Mouse (Mus musculus) fibroblast of lung, adult 2 months (primary cell): ENCODE data around the gene Slc7a10.

Experiments used
- DNase-seq: peaks from one replicate; pipeline ENCODE4 v3.0.0-alpha.2; 2011; ENCODE audit warnings: low read depth

Gene Slc7a10

DNA sequence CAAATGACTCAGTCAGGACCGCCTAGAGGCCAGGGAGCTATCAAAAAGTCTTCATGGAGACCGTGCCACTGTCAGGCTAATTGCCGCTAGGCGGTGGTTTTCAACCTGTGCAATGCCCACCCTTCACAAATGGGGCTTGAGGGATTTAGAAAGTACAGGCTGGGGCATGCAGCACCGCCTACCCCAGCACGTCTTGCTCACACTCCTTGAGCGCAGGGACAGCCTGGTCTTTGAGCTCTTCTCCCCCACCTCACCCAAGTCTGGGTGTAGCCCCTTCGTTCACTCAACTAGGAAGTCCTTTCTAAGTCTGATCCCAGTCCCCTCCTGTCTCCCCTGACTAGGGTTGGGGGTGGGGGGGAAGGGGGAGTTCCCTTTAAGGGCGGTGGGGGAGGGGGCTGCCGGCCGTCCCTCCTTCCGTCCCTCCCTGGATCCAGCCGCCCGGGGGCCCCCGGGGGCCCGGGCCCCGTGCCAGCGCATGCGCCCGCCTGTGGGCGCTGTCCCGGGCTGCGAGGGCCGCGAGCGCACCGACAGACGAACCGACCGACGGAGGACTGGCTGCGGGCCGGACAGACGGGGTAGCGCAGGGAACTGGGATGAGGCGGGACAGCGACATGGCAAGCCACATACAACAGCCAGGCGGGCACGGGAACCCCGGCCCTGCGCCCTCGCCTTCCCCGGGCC, at the start of gene Slc7a10:
TSS of gene Slc7a10 (plus strand) at position 497 of the 681 bp plus-strand sequence.
- DNase-seq: no peak

DNA sequence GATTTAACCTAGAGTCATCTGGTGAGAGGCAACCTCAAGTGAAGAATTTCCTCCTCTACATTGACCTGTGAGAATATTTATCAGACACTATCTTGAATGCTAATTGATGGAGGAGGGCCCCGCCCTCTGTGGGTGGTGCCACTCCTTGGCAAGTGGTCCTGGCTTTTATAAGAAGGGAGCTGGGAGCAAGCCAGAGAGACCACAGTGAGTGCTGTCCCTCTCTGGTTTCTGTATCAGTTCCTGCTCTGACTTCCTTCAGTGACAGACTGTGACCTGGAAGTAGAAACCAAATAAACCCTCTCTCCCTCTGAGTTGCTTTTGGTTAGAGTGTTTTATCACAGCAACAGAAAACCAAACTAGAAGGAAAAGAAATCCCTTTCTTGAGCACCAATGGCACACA, 48.7 kb upstream of the Slc7a10 start:
- no peak for DNase-seq

DNA sequence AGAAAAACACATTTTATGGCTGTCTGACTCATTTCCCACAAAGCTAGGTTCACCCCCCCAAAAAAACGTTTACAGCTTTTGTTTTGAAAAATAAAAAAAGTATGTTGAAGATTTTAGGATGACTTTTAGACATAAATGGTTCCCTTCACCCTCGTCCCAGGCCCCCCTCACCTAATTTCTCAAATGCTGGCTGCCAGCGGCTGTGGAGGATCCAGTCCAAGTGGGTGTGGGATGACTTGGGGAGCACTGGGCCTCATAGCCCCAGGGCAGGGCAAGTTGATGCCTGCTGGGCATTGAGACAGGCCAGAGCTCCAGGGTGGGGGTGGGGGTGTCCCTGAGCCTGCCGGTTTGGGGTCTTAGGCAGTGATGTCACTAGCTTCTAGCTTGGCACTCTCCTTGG, 47.7 kb upstream of the Slc7a10 start:
- no peak for DNase-seq

DNA sequence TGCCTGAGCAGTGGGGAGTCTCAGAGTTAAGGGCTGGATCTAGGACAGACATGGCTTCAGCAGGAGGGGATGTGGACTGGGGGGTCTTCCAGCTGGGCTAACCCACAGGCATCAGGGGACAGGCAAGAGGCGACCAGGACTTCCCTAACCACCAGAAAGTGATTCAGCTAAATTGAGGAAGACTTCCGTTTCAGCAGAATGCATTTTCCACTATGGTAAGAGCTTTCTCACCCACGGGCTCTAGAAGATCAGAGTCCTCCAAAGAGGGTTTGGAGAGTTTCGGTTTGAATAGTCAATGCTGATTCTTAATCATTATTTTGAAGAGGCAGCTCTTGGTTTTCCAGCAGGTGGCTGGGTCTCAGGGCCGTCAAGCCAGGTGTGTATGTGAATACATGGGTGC, 46.3 kb upstream of the Slc7a10 start:
- DNase-seq: no peak

DNA sequence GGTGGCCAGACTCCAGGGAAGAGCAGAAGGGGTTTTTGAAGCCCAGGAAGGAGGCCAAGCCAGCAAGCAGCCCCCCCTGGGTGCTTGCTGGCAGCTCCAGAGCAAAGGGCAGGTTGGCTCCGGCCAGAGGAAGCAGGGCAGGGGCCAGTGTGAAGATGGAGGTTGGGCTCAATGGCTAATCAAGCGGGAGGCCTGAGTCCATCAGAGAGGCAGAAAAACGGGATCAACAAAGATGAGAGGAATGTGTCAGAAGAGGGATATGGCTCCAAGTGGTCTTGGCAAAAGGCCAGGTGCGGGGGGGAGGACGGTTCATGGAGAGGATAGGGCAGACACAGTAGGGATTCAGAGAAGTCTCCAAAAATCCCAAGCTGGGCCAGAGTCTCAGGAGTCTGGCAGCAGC, 44.7 kb upstream of the Slc7a10 start:
- DNase-seq: no peak

DNA sequence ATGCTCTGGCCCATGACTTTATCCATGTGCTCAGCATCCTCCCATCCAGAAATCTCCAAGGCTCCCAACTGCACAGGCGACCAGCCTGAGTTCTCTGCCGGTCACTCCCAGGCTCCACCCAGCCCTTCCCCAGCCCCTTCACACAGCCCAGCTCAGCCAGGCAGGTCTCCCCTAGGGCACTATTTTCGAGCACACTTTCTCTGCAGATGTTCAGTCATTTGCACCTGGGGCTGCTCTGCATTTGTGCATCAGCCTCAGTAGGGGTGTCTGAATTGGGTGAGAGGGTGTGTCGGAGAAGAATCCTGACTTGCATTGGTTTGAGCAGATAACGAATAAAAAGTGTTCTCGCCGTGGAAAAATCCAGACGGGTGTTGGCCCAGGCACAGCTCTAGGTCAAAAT, 43.7 kb upstream of the Slc7a10 start:
- DNase-seq: no peak

DNA sequence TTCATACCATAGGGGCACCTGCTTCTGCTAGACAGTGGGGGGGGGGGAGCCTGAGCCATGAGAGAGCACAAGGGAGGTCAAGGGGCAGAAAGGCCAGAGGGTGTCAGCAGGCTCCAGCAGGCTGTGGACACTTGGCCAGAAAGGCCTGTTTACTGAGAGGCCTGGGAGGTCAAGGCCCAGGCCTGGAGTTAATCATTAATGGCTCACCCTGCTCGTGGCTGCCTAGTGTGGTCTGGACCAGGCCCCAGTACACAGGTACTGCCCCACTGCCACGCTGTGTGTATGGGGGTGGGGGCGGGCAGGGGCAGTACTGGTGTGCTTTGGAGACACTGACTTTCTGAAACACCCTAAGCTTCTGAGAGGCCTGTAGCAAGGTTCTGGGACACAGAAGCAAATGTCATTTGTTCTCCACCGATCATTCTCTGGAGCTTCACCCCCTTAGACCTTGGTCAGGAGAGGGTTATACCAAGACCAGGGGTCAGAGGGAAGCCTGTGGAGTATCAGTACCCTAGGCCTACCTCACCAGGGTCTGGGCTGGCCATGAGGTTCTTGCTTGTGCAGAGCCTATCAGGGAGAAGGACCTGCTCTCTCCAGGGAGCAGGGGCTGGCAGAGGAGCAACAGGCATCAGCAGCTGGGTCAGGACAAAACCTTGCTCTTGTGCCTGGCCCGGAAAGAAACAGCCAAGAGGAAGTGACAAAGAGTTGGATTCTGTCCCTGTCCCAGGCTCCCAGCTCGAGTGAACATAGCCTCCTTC, 42.1 kb upstream of the Slc7a10 start:
- DNase-seq: no peak

DNA sequence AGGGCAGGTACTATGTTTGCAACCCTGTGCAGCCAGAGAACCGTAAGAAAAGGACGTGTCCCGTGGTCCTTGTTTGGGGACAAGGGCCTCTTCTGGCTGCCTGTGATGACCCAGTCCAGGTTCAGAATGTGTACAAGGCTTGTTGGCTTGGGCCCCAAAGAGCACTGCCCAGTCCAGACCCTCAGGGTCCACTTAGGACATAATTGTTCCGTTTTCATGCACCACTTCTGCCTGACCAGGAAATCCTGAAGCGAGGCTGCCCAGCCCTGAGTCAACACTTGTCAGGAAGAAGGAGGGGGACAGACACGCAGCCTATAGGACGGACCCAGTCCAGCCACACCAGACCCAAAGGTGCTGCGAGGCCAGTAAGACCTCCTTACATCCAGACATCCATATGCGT, 41.1 kb upstream of the Slc7a10 start:
- no peak for DNase-seq

DNA sequence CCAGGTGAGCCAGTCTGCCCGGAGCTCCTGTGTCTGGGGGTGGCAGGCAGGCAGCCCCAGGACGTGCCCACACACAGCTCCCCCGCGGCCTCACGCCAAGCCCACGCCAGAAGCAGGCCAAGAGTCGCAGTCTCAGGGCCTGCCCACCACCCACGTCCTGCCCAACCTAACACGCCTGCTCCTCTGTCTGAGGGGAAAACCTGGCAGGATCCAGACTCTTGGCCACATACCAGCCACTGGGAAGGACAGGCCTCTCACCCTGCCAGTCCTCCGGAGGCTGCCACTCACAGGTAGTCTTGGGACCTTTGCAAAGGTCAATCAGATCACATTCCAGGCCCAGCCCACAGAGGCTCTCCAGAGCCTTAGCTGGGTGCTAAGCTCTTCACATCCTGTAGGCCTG, 39.9 kb upstream of the Slc7a10 start:
- DNase-seq: peak; percentile 29

DNA sequence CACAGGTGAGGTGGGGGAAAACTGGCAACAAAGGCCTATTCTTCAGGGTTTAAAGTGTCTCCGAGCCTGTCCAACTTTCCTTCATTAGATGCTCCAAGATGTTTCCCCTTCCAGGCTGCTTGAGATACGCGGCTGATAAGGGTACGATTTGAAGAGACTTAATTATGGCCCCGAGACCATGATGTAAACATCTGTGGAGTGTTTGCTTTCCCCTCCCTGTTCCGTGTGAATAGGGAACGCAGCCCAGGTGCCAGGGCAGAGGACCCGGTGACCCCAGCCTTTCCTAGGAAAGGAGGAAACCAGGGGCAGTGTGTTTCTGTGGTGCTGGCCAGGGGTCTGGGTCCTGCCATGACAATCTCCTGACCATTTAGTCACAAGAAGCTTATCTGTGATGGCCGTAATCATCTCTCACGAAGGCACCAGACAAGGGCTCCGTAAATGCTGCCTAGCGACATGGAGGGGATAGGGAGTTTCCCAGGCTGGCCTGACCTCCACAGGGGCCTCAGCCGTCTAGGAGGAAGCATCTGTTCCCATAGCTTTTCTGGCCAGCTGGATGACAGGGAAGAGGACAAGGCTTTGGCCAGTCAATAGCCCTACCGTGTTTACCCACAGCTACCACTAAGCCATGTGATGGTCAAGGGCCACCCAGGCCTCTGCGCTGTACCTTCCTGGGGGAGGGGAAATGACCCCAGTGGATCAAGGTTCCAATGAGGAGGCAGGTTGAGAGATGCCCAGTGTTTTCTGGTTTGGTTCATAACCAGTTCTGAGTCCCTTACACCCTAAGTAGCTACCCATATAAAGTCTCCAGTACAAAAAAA, 36.4 kb upstream of the Slc7a10 start:
- DNase-seq: no peak

DNA sequence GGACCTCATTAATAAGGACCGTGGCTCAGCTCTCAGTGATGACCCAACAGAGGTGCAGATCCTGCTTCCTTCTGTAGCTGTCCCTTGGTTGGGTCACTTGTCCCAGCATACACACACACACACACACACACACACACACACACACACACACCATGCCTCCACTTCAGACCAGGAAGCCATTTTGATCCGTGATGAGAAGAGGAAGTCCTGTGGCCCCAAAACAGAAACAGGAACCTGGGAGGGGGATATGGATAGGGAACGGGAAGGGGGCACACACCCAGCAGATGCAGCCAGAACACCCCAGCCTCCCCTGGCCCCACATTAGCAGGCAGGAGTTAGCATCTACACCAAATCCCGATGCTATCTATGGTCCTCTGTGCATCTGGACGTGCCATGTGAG, 35.3 kb upstream of the Slc7a10 start:
- no peak for DNase-seq

DNA sequence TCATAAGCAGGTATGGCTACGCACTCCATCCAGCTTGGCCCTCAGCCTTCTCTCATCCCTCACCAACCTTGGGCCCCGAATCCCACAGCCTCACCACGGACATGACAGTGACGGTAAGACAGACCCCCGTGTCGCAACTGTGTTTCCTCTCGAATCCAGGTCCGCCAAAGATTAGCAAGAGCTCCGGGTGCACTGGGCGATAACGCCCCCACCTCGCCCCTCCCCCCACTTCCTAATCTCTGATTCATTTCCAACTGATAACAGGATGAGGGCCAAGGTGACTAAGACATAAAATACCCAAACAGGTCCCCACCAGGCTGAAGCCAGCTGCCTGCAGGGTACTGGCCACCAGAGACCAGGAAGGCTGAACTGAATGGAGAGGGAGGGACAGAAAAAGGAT, 31.7 kb upstream of the Slc7a10 start:
- DNase-seq: no peak

DNA sequence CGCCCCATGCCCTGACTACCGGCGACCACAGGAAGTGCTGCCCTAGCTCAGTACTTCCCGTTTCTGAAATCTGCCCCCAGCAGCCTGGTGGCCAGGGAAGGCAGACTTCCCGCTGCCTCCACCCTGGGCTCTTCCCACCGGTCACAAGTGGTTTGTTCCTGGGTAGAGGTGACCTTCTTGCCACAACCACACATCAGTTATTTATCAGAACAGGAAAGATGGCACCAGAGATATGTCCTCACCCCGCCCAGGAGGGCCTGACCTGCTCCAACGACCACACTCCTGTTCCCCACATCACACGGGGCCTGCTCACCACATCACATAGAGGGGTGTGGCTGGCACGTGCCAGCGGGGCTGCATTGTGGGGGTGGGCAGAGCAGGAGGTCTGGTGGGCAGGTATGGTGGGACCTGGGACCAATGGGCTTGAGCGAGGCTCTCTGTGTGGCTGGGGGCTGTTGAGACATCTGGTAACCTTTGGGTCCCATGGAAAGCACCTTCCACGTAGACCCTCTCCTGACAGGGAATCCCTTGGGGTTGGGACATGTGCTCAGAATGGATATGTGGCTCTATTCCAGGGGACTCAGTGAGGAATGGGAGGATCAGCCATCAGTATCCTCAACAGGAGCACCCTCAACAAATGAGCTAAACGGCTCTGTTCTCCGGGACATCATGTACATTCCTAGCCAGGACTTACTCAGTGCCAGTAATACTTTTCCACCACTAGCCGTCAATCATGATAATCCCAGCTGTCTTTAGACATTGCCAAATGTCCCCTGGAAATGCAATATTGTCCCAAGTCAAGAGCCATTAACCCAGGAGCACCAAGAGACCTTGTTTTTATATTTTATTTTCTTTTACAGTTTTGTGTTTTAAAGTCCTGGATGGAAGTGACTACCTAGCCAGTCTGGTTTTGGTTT, 29.4 kb upstream of the Slc7a10 start:
- no peak for DNase-seq

DNA sequence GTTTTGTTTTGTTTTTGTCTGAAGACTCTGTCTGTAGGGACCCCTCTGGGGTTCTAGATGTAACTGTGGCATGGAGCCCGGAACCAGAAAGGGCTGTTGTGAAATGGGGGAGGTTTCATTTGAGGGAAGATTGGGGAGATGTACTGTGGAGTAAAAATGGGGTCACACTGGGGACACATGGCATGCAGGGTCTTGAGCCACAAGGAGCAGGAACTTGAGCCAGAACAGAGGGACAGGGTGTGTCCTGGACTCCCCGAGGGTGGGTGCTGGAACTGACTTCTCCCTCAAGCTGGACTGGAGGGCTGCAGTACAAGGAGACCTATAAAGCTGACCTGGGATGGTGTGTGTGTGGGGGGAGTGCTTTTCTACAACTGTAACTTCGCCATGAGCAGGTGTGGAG, 28.7 kb upstream of the Slc7a10 start:
- DNase-seq: no peak

DNA sequence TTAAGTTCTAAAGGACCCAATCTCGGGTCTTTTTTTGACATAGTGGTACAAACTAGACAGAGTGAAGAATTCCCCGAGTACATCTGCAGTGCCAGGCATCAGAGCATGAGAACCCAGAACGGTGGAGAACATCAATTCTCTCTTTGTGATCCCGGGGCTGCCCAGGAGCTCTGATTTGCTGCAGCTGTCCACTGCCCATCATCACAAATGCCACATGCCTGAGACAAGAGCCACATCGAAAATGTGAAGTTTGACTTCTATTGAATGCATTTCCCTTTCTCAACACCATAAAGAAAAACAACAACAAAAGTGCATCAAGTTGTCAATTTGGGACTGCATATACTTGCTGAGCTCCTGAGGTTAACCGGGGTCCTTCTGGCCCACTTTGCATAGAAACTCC, 23.7 kb upstream of the Slc7a10 start:
- no peak for DNase-seq

DNA sequence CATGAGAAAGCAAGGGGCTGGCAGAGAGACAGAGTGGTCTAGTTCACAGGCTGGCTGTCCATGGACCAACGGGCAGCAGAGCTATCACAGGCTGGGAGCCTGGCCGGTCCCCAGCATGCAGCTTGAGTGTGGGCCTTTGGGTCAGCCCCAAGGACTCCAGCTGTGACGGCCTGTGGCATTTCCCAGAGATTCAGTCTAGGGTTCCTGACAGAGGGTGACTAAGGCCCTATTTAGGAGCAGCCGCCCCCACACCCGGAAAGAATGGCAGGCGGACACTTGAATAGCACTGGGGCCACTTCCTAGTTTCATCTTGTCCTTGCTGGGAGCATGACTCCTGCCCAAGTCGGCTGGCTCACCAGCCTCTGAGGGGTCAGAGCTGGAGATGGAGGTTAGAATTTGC, 22.6 kb upstream of the Slc7a10 start:
- no peak for DNase-seq

DNA sequence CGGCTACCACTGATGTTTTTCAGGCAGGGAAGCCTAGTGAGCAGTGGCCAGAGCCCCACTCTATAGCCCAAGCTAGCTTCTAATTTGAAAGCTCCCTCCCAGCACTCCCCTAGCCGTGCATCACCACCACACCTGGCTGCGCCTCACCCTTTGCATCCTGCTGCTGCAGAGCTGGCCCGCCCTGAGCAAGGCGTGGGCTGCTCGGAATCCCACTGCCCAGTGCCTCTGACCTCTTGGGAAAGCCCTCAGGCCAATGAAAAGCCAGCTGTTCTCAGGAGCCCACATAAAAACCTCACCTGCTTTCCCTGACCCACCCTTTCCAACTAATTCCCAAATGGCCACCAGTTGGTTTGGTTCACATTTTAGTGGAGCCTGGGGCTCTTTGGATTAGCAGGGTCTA, 22.1 kb upstream of the Slc7a10 start:
- no peak for DNase-seq

DNA sequence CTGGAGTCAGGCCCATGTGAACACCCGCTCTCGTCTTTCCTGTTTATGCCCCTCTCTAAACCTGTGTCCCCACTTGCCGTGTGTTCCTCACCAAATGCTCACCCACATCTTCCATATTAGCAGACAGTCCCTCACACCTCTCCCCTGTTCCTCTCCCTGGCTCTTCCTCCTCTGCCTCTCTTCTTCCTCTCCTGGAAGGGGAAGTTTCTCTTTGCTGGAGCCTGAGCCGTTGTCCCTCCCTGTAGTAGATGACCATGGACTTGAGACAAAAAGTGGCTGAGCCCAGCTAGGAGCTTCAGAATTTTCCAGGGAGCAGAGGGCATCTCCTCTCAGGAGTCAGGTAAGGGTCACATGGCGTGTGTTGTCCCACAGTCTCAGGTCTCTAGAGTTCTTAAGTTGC, 19.2 kb upstream of the Slc7a10 start:
- DNase-seq: no peak

DNA sequence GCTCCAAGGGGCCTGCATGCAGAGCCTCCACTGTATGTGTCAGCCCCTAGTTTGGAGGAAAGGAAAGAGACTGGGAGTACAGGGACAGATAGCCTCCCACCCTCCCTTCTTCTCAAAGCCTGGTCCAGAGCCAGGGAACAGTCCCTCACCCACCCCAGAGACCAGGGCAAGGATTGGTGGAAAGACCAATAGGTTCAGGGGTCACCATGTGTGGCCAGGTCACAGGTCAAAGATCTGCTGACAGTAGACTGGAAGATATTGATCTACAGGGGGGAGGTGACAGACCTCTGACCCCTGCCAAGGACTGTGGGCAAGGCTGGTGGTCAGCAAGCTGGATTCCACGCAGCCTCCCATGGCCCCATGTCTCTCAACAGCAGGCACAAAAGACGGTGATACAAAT, 18.3 kb upstream of the Slc7a10 start:
- no peak for DNase-seq

DNA sequence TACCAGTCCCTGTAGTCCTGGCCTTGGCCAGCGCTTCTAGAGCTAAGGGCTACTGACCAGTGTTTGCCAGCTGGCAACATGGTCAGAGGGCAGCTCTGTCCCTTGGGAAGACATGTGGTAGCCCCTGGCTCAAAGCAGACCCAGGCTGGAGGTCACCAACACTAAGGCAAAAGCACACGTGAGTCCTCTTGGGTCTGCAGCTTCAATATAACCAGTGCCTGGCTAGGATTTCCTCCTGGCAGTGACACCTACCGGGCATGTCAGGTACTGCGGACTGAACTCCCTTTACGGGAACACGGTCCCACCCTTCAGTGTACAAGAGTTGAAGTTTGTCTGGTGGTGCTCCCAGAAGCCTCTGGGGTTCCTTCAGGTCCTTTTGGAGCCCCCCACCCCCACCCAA, 16.8 kb upstream of the Slc7a10 start:
- DNase-seq: peak; percentile 59

DNA sequence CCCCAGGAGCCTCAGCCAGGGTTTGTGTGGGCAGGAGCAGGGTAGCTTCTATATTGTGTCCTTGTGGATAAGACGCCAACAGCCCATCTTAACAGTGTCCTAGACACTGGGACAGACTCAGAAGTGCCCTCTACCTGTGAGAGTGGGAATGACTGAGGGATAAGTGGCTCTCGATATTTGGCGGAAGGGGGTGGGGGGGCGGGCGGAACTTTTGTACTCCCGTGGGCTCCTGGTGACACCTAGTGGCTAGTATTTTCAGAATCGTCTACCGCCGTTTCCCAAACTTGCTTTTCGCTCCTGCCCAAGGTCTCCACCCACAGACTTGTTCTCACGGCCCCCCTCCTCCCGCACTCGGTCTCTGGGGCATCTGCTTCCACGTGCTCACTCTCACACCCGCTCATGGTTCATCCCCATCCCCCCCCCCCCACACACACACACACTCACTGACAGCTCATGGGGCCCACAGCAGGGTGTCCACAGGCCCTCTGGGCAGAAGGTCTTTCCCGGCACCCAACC, 14.3 kb upstream of the Slc7a10 start:
- DNase-seq: peak; percentile 55

DNA sequence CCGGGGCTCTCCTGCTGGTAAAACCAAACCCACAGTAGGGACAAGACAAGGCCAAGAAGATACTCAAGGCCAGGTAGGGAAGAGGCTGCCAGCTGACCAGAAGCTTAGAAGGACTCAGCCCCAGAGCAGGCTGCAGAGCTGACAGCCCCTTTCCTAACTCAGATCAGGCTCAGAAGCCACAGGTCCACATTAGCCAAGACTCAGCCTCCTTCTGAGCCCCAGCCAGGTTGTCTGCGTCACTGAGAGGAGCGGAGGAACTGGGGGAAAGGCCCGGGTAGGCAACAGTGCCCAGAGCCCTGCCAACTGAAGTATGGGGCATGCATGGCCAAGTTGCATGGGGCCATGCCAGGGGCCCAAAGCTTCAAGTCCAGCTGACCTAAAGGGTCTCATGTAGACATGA, 13.7 kb upstream of the Slc7a10 start:
- no peak for DNase-seq
